20 mouse cellular contexts compared by ENCODE assay signal in the genomic region with DNA sequence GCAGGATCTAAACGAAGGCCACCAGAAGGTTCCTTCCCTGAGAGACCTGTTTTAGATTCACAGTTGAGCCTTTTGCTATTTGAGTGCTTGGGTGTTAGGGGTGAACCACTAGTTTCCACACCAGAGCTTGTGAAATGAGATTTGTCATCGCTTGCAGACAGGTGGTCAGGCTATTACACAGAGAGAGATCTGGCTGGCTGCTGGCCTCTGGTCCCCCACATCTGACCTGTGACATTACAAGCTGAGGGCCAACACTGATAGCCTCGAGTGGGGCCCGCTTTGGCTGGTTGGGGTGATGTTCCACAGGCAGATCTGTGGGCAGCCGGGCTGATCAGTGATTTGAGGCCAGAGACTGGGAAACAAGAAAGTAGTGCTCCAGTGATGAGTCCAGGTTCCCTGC. TPM values are rescaled to one million over a fixed set of nuclear protein-coding genes. Genes with fewer than 3 reads are reported as not detected.
DNase-seq lines count a peak whose midpoint lies in the region; ATAC-seq lines count a peak whose summit lies in the region.
"Had no signal": no experiment of that assay in that cellular context is flagged by ENCODE, and none has a peak within 500 bp of the region (broad histone marks: within the 10 kb centered on the region; RNA-seq: fewer than 3 reads in every experiment).

No protein-coding gene starts in this region.

- DNase-seq in liver, embryonic 11.5 days (ENCODE audit: low spot score) = no peak
- DNase-seq in 416B (ENCODE audit: low read depth) (peak; percentile 86), A20 (ENCODE audit: low read depth, low spot score) (peak; percentile 26)
- no peak for DNase-seq in gastrocnemius, postnatal 4 days (ENCODE audit: low spot score in 2 of 2)
- no peak for DNase-seq in right cerebral cortex, postnatal 10 days (ENCODE audit: low spot score in 2 of 2)
- DNase-seq: cerebellum, adult 11 months; cerebellum, postnatal 25 days; right cerebral cortex, adult 18-20 months; spleen, adult 18-20 months; thymus, postnatal 36 days had no signal

- H3K27ac ChIP-seq in liver, embryonic 15.5 days (replicated peaks) = peak overlapping the region; percentile 56
- H3K27ac ChIP-seq in liver, embryonic 11.5 days (ENCODE audit: low read depth, low read length) = no peak overlapping the region
- H3K27ac ChIP-seq: forebrain, embryonic 10.5 days; hindbrain, embryonic 15.5 days; intestine, embryonic 15.5 days; limb, embryonic 12.5 days; midbrain, embryonic 13.5 days; neural tube, embryonic 13.5 days had no signal

- no peak for ATAC-seq in liver, embryonic 15.5 days (ENCODE audit: insufficient read depth)
- ATAC-seq in liver, embryonic 11.5 days (replicated peaks; ENCODE audit: low FRiP score) = no peak
- peak; percentile 57 for ATAC-seq in granulocyte monocyte progenitor cell, adult 5-6 weeks (replicated peaks; ENCODE audit: poor library complexity, severe bottlenecking)
- ATAC-seq: CD4-positive, CD25-positive, alpha-beta regulatory T cell, adult 4 months; midbrain, embryonic 13.5 days had no signal

- H3K36me3 ChIP-seq in liver, embryonic 15.5 days (replicated peaks) = peaks cover 5% of the 10 kb centered on the region; the same call in 1 of the 2 replicates
- H3K36me3 ChIP-seq in liver, embryonic 11.5 days (ENCODE audit: control insufficient read depth, insufficient read depth, low read length) = no peaks in the 10 kb centered on the region
- H3K36me3 ChIP-seq: forebrain, embryonic 10.5 days; hindbrain, embryonic 15.5 days; intestine, embryonic 15.5 days; limb, embryonic 12.5 days; midbrain, embryonic 13.5 days; neural tube, embryonic 13.5 days had no signal

- no peak overlapping the region for H3K4me2 ChIP-seq in liver, embryonic 15.5 days
- no peak overlapping the region for H3K4me2 ChIP-seq in liver, embryonic 11.5 days
- H3K4me2 ChIP-seq: hindbrain, embryonic 15.5 days; intestine, embryonic 15.5 days; limb, embryonic 12.5 days; midbrain, embryonic 13.5 days; neural tube, embryonic 13.5 days had no signal

- no peak overlapping the region for H3K4me3 ChIP-seq in liver, embryonic 15.5 days (replicated peaks)
- no peak overlapping the region for H3K4me3 ChIP-seq in liver, embryonic 11.5 days (ENCODE audit: low read depth, low read length)
- H3K4me3 ChIP-seq: forebrain, embryonic 10.5 days; hindbrain, embryonic 15.5 days; intestine, embryonic 15.5 days; limb, embryonic 12.5 days; midbrain, embryonic 13.5 days; neural tube, embryonic 13.5 days had no signal

- no peaks in the 10 kb centered on the region for H3K9me3 ChIP-seq in liver, embryonic 15.5 days (replicated peaks)
- H3K9me3 ChIP-seq in liver, embryonic 11.5 days (ENCODE audit: control insufficient read depth, low read length) = no peaks in the 10 kb centered on the region
- H3K9me3 ChIP-seq: forebrain, embryonic 10.5 days; G1E; hindbrain, embryonic 15.5 days; intestine, embryonic 15.5 days; midbrain, embryonic 13.5 days; neural tube, embryonic 13.5 days had no signal

- 44% methylated on average over 5 of the region's 5 CpGs for WGBS in liver, embryonic 15.5 days (ENCODE audit: insufficient replicate concordance)
- 56% methylated on average over 5 of the region's 5 CpGs for WGBS in liver, embryonic 11.5 days

- H3K4me1 ChIP-seq in liver, embryonic 15.5 days (replicated peaks) = peaks cover 37% of the 10 kb centered on the region
- H3K4me1 ChIP-seq in liver, embryonic 11.5 days (replicated peaks; ENCODE audit: control insufficient read depth, insufficient read depth, low read length) = peaks cover 3% of the 10 kb centered on the region
- H3K4me1 ChIP-seq: hindbrain, embryonic 15.5 days; midbrain, embryonic 13.5 days had no signal

- no peak overlapping the region for H3K9ac ChIP-seq in liver, embryonic 15.5 days
- no peak overlapping the region for H3K9ac ChIP-seq in liver, embryonic 11.5 days (ENCODE audit: low read depth, low read length)
- H3K9ac ChIP-seq: hindbrain, embryonic 15.5 days; intestine, embryonic 15.5 days; limb, embryonic 12.5 days; midbrain, embryonic 13.5 days; neural tube, embryonic 13.5 days had no signal

- H3K27me3 ChIP-seq in liver, embryonic 15.5 days = no peaks in the 10 kb centered on the region
- no peaks in the 10 kb centered on the region for H3K27me3 ChIP-seq in liver, embryonic 11.5 days (replicated peaks; ENCODE audit: control insufficient read depth, insufficient read depth, low read length)
- H3K27me3 ChIP-seq: hindbrain, embryonic 15.5 days; intestine, embryonic 15.5 days; limb, embryonic 12.5 days; midbrain, embryonic 13.5 days; neural tube, embryonic 13.5 days had no signal

RNA-seq across cellular contexts. Expression of gene Fam133b, which starts 51.8 kb away (rescaled TPM):
- 8.6 and 9.2 TPM in 2 replicates for polyA plus RNA-seq in liver, embryonic 15.5 days (2015; fragmentation: Nextera tagmentation; extraction: Ambion mirVana)
- 26.2 and 28.4 TPM in 2 replicates for polyA plus RNA-seq in liver, embryonic 11.5 days (2014; fragmentation: Nextera tagmentation; extraction: Ambion mirVana)
- 80.8 and 84.5 TPM in 2 replicates for total RNA-seq in granulocyte monocyte progenitor cell, adult 5-6 weeks (2014; fragmentation: Nextera tagmentation)
- total RNA-seq in granulocyte monocyte progenitor cell, adult 5-6 weeks (2017) = 112 and 128 TPM in 2 replicates
- 10 to 100 TPM; 26.9 to 33.7 TPM for total RNA-seq in gastrocnemius, postnatal 4 days (2021)

Comparison
In these comparisons a context has a peak if more than half of its experiments do, and no peak if none do; other contexts are left out.
1. DNase-seq: peak in 416B (single experiment) and A20 (single experiment); none in liver, embryonic 11.5 days (single experiment), gastrocnemius, postnatal 4 days (0 of 2) and right cerebral cortex, postnatal 10 days (0 of 2).